Mouse (Mus musculus) urinary bladder, postnatal 4 days (tissue): Measurements from ENCODE around the gene Chpt1.
A peak's percentile ranks its signal among the peaks of the same experiment; 100 is the strongest.
"Not testable (repeated sequence)": the region's sequence is repeated elsewhere in the genome, so short reads cannot be mapped to it uniquely, and the experiment has no call there.

ENCODE experiments used
- DNase-seq, 2 experiments: peaks; one replicate each; pipeline ENCODE4 v3.0.0; 2021 to 2022; ENCODE audit warnings: low spot score in 2 of 2

Gene Chpt1

GRCm38 (mm10) chr10:88503421-88504314, at the start of gene Chpt1:
Gene Chpt1 (minus strand): TSS chr10:88504073.
- peak; percentile 80 to 85 for DNase-seq

- no peak for DNase-seq
Measured at GRCm38 (mm10) chr10:88552738-88553137, 48.9 kb upstream of the Chpt1 start.

- no peak for DNase-seq
Measured at GRCm38 (mm10) chr10:88550225-88550624, 46.4 kb upstream of the Chpt1 start.

GRCm38 (mm10) chr10:88547635-88548034, 43.8 kb upstream of the Chpt1 start:
- no peak for DNase-seq

GRCm38 (mm10) chr10:88530631-88531030, 26.8 kb upstream of the Chpt1 start:
- no peak for DNase-seq

- no peak for DNase-seq
Measured at GRCm38 (mm10) chr10:88524016-88524415, 20.1 kb upstream of the Chpt1 start.

GRCm38 (mm10) chr10:88523212-88523611, 19.3 kb upstream of the Chpt1 start:
- no peak for DNase-seq

GRCm38 (mm10) chr10:88522795-88523194, 18.9 kb upstream of the Chpt1 start:
- no peak for DNase-seq

GRCm38 (mm10) chr10:88515049-88515448, 11.2 kb upstream of the Chpt1 start:
- DNase-seq: not testable (repeated sequence)

- peak; percentile 42 to 73 for DNase-seq
Measured at GRCm38 (mm10) chr10:88514495-88514894, 10.6 kb upstream of the Chpt1 start.

GRCm38 (mm10) chr10:88513574-88514135, 9.8 kb upstream of the Chpt1 start:
- no peak for DNase-seq

GRCm38 (mm10) chr10:88511355-88511754, 7.5 kb upstream of the Chpt1 start:
- DNase-seq: no peak

- DNase-seq: no peak
Measured at GRCm38 (mm10) chr10:88510503-88511271, 6.8 kb upstream of the Chpt1 start.

- no peak for DNase-seq
Measured at GRCm38 (mm10) chr10:88507691-88508143, 3.8 kb upstream of the Chpt1 start.

- peak in 1 of 2 experiments; percentile 5 for DNase-seq
Measured at GRCm38 (mm10) chr10:88505256-88505655, 1.4 kb upstream of the Chpt1 start.

- no peak for DNase-seq
Measured at GRCm38 (mm10) chr10:88504481-88504880, 608 bp upstream of the Chpt1 start.

- DNase-seq: no peak
Measured at GRCm38 (mm10) chr10:88502919-88503318, 954 bp downstream of the Chpt1 start.

GRCm38 (mm10) chr10:88501886-88502765, 1.7 kb downstream of the Chpt1 start:
- no peak for DNase-seq

GRCm38 (mm10) chr10:88501370-88501769, 2.5 kb downstream of the Chpt1 start:
- no peak for DNase-seq

GRCm38 (mm10) chr10:88499993-88500392, 3.9 kb downstream of the Chpt1 start:
- no peak for DNase-seq

- DNase-seq: no peak
Measured at GRCm38 (mm10) chr10:88496864-88497564, 6.9 kb downstream of the Chpt1 start.
